Mouse (Mus musculus) forebrain, embryonic 13.5 days (tissue): ENCODE data around the gene Ptpre. TPM values are rescaled to one million over a fixed set of nuclear protein-coding genes. Genes with fewer than 3 reads are reported as not detected.
"Not testable (repeated sequence)": the region's sequence is repeated elsewhere in the genome, so short reads cannot be mapped to it uniquely, and the experiment has no call there.

ENCODE experiments used
- ATAC-seq: fragments of 200-750 bp; cut with Nextera tagmentation; 2 replicates; pipeline ENCODE4 v1.8.0; 2017
- H3K27ac ChIP-seq: fragments of 300-500 bp; sonication (generic); 2 replicates; pipeline ENCODE4 v1.5.1; 2015; ENCODE audit warnings: inconsistent platforms, mild to moderate bottlenecking, moderate library complexity
- H3K27me3 ChIP-seq: fragments of 300-500 bp; sonication (generic); 2 replicates; pipeline ENCODE4 v1.6.1; 2015; ENCODE audit warnings: mild to moderate bottlenecking, inconsistent platforms
- H3K36me3 ChIP-seq: fragments of 300-500 bp; sonication (generic); 2 replicates; pipeline ENCODE4 v1.6.1; 2015; ENCODE audit warnings: mild to moderate bottlenecking, inconsistent platforms; ENCODE audit not compliant: poor library complexity, severe bottlenecking
- H3K4me1 ChIP-seq: fragments of 300-500 bp; sonication (generic); 2 replicates; pipeline ENCODE4 v1.6.1; 2015; ENCODE audit warnings: inconsistent platforms
- H3K4me2 ChIP-seq: fragments of 300-500 bp; sonication (generic); 2 replicates; pipeline ENCODE4 v1.6.1; 2015; ENCODE audit warnings: inconsistent platforms, mild to moderate bottlenecking, moderate library complexity
- H3K4me3 ChIP-seq: fragments of 300-500 bp; sonication (generic); 2 replicates; pipeline ENCODE4 v1.5.1; 2015; ENCODE audit warnings: mild to moderate bottlenecking, inconsistent platforms
- H3K9ac ChIP-seq: fragments of 300-500 bp; sonication (generic); 2 replicates; pipeline ENCODE4 v1.6.1; 2015; ENCODE audit warnings: mild to moderate bottlenecking, inconsistent platforms
- H3K9me3 ChIP-seq: fragments of 300-500 bp; sonication (generic); replicated peaks from 2 replicates; pipeline ENCODE4 v1.6.1; 2016; ENCODE audit warnings: inconsistent platforms
- WGBS: fragments of 180-500 bp; shearing (Covaris S2); methylation state at CpG from one replicate; pipeline ENCODE4 v1.1.7; 2015; 5-methylcytosine and 5-hydroxymethylcytosine counted together
- polyA plus RNA-seq: library from polyadenylated mRNA; unstranded; fragments of >200 nt; fragmentation: Nextera tagmentation; extraction: Ambion mirVana; gene quantifications from 2 replicates; pipeline ENCODE4 v1.2.1, GENCODE M21; 2015

Ptpre gene
- polyA plus RNA-seq, 1 experiment from 2014 or later = 2.3 TPM

DNA sequence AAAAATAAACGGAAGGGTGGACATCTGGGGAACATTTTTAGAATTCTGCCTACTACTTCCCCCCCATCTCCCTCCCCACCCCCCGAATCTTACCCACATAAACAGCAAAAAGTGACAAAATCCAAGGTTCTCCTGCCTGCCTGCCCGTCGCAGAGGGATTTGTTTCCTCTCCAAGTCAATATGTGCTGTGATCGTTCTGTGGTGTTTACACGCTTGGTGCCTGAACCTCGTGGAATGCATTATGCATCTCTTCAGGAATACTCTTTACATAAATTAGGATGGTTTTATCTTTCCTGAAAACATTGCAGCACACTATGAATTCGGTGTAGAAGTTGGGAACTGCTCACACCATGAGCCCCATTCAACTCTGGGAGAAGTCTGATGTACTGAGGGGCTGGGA is 26.7 kb downstream of the Ptpre start:
- no peaks in the 10 kb centered on the region for H3K4me1 ChIP-seq
- ATAC-seq = no peak
- WGBS = 70% methylated on average over 8 of the region's 8 CpGs
- H3K9ac ChIP-seq = no peak overlapping the region
- no peaks in the 10 kb centered on the region for H3K9me3 ChIP-seq
- no peak overlapping the region for H3K27ac ChIP-seq
- no peak overlapping the region for H3K4me2 ChIP-seq
- H3K27me3 ChIP-seq = no peaks in the 10 kb centered on the region
- no peak overlapping the region for H3K4me3 ChIP-seq
- no peaks in the 10 kb centered on the region for H3K36me3 ChIP-seq

DNA sequence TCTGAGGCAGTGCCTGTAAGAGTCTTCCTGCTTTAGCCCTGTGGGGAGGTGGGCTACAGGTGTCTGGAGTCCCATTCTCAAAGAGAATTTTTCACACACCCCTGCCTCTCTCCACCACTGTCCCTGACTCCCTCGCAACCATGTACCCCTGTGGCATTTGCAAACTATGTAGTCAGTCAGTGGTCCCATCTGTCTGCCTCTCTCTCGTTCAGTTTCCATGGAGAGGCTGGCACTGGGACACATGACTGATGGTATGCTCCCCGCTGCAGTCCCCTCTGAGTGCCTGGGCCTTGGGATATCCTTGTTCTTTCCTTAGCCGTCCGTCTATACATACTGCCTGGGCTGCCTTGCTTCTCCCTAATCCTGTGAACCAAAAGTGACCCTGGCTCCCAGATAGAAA is 28.7 kb downstream of the Ptpre start:
- Histone ChIP-seq H3K27ac (no peak overlapping the region), H3K9ac (no peak overlapping the region), H3K4me3 (no peak overlapping the region), H3K4me1 (no peaks in the 10 kb centered on the region), H3K27me3 (no peaks in the 10 kb centered on the region), H3K9me3 (no peaks in the 10 kb centered on the region), H3K4me2 (no peak overlapping the region), H3K36me3 (no peaks in the 10 kb centered on the region)
- WGBS = 76% methylated on average over 5 of the region's 5 CpGs
- ATAC-seq = no peak

GRCm38 (mm10) chr7:135567582-135567981 is 30.3 kb downstream of the Ptpre start:
- Histone ChIP-seq H3K4me3 (no peak overlapping the region), H3K36me3 (no peaks in the 10 kb centered on the region), H3K4me2 (no peak overlapping the region), H3K9ac (no peak overlapping the region), H3K4me1 (no peaks in the 10 kb centered on the region), H3K27me3 (no peaks in the 10 kb centered on the region), H3K9me3 (no peaks in the 10 kb centered on the region), H3K27ac (no peak overlapping the region)
- WGBS = 75% methylated on average over 1 of the region's 1 CpGs
- ATAC-seq = no peak

DNA sequence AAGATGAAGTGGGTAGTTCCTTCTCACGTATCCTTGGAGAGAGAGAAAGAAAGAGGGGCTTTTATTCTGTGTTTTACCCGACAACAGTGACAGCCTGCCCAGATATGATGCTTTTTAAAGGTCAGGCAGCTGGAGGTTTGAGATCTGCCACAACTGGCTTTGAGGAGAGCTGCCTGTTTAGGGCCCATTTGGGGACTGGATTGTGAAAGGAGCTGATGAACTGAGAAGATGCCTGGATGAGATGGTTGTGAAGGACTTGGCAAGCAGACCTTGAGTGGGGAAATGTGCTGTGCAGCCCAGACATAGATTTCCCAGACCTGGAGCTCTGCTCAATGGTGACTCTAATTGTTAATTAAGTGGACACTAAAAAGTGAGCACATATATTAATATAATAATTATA is 31.3 kb downstream of the Ptpre start:
- no peaks in the 10 kb centered on the region for H3K4me1 ChIP-seq
- no peak overlapping the region for H3K27ac ChIP-seq
- ATAC-seq = no peak
- no peaks in the 10 kb centered on the region for H3K9me3 ChIP-seq
- H3K4me2 ChIP-seq = no peak overlapping the region
- no peak overlapping the region for H3K4me3 ChIP-seq
- H3K27me3 ChIP-seq = no peaks in the 10 kb centered on the region
- no peaks in the 10 kb centered on the region for H3K36me3 ChIP-seq
- 73% methylated on average over 2 of the region's 2 CpGs for WGBS
- H3K9ac ChIP-seq = no peak overlapping the region

- ATAC-seq = no peak
- H3K27ac ChIP-seq = no peak overlapping the region
- H3K4me3 ChIP-seq = no peak overlapping the region
- no peak overlapping the region for H3K9ac ChIP-seq
- no peaks in the 10 kb centered on the region for H3K36me3 ChIP-seq
- H3K27me3 ChIP-seq = no peaks in the 10 kb centered on the region
- H3K4me2 ChIP-seq = no peak overlapping the region
- H3K9me3 ChIP-seq = no peaks in the 10 kb centered on the region
- H3K4me1 ChIP-seq = no peaks in the 10 kb centered on the region
Measured at GRCm38 (mm10) chr7:135571392-135571791, 34.1 kb downstream of the Ptpre start.

- Histone ChIP-seq H3K27ac (no peak overlapping the region), H3K9me3 (no peaks in the 10 kb centered on the region), H3K27me3 (no peaks in the 10 kb centered on the region), H3K36me3 (no peaks in the 10 kb centered on the region), H3K4me1 (no peaks in the 10 kb centered on the region), H3K4me3 (no peak overlapping the region), H3K9ac (no peak overlapping the region), H3K4me2 (no peak overlapping the region)
- WGBS = 66% methylated on average over 10 of the region's 10 CpGs
- no peak for ATAC-seq
Measured at GRCm38 (mm10) chr7:135571951-135572559, 34.8 kb downstream of the Ptpre start.

DNA sequence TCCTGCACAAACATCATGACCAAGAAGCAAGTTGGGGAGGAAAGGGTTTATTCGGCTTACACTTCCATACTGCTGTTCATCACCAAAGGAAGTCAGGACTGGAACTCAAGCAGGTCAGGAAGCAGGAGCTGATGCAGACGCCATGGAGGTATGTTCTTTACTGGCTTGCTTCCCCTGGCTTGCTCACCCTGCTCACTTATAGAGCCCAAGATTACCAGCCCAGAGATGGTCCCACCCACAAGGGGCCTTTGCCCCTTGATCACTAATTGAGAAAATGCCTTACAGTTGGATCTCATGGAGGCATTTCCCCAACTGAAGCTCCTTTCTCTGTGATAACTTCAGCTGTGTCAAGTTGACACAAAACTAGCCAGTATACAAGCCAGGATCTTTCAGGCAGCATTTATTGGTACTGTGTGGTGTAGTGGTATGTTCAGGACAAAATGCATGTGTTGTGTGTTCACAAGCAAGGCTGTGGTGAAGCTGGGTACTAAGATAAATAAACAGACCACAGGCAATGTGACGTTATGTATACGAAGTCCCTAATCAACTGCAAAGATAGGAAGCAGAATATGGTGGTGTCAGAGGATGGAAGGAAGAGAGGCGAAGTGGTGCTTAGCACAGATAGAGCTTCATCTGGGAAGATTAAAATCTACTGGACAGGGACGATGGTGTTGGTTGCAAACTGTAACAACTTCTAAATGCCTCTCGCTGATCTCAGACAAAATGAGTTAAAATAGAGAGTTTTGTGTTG is 38.2 kb downstream of the Ptpre start:
- H3K27me3 ChIP-seq, H3K9ac ChIP-seq, H3K4me2 ChIP-seq, H3K4me3 ChIP-seq, ATAC-seq, H3K36me3 ChIP-seq, H3K27ac ChIP-seq, H3K9me3 ChIP-seq, H3K4me1 ChIP-seq: not testable (repeated sequence)
- WGBS = 87% methylated on average over 7 of the region's 7 CpGs

DNA sequence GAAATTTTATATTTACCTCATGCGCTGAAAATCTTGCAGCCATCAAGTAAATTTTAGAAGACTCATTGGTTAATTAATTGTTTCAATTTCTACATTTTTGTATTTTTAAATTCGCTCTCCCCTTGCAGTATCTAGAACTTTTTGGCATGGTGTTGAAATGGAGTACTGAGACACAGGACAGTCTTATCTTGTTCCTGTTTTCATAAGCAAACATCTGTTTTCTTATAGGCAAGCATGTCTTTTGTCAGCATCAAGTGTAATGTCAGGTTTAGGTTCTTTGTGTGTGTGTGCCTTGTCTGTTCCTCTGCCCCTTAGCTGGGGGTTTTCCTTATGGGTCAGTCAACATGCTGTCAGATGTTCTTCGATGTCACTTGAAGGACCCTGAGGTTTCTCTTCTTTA is 39.0 kb downstream of the Ptpre start:
- no peaks in the 10 kb centered on the region for H3K36me3 ChIP-seq
- no peak overlapping the region for H3K4me2 ChIP-seq
- 87% methylated on average over 3 of the region's 3 CpGs for WGBS
- no peak overlapping the region for H3K4me3 ChIP-seq
- no peak for ATAC-seq
- no peaks in the 10 kb centered on the region for H3K4me1 ChIP-seq
- no peaks in the 10 kb centered on the region for H3K9me3 ChIP-seq
- H3K9ac ChIP-seq = no peak overlapping the region
- no peaks in the 10 kb centered on the region for H3K27me3 ChIP-seq
- no peak overlapping the region for H3K27ac ChIP-seq

- 81% methylated on average over 16 of the region's 16 CpGs for WGBS
- Histone ChIP-seq H3K4me3 (no peak overlapping the region), H3K9ac (no peak overlapping the region), H3K27me3 (no peaks in the 10 kb centered on the region), H3K9me3 (no peaks in the 10 kb centered on the region), H3K4me1 (no peaks in the 10 kb centered on the region), H3K36me3 (no peaks in the 10 kb centered on the region), H3K27ac (no peak overlapping the region), H3K4me2 (no peak overlapping the region)
- ATAC-seq = no peak
Measured at GRCm38 (mm10) chr7:135578715-135579325, 41.5 kb downstream of the Ptpre start.

GRCm38 (mm10) chr7:135580306-135581091 is 43.2 kb downstream of the Ptpre start:
- no peak for ATAC-seq
- 82% methylated on average over 7 of the region's 7 CpGs for WGBS
- Histone ChIP-seq H3K9ac (no peak overlapping the region), H3K36me3 (no peaks in the 10 kb centered on the region), H3K9me3 (no peaks in the 10 kb centered on the region), H3K27ac (no peak overlapping the region), H3K27me3 (no peaks in the 10 kb centered on the region), H3K4me2 (no peak overlapping the region), H3K4me3 (no peak overlapping the region), H3K4me1 (no peaks in the 10 kb centered on the region)

DNA sequence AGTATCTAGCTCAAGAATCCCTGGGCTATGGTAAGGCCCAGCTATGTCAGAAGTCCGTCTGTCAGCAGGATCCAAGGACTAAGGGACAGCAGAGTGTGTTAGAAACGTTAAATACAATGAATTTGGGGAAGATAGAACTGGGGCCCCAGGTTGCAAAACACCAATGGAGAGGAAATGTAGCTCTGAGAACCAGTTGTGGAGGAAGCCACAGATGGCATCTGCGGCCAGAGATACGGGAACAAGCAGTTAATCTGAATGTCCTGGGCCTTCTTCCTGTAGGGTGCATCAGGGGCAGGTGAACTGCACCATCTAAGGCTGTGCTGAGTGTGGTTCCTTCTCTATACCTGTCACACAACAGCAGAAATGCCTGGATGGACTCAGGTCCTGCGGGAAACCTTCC is 43.8 kb downstream of the Ptpre start:
- no peak overlapping the region for H3K9ac ChIP-seq
- H3K36me3 ChIP-seq = no peaks in the 10 kb centered on the region
- H3K27me3 ChIP-seq = no peaks in the 10 kb centered on the region
- ATAC-seq = no peak
- no peaks in the 10 kb centered on the region for H3K9me3 ChIP-seq
- H3K4me3 ChIP-seq = no peak overlapping the region
- no peak overlapping the region for H3K4me2 ChIP-seq
- WGBS = 84% methylated on average over 5 of the region's 5 CpGs
- H3K4me1 ChIP-seq = no peaks in the 10 kb centered on the region
- no peak overlapping the region for H3K27ac ChIP-seq

- Histone ChIP-seq H3K9me3 (no peaks in the 10 kb centered on the region), H3K4me2 (no peak overlapping the region), H3K4me1 (peaks cover 5% of the 10 kb centered on the region; the same call in 1 of the 2 replicates), H3K9ac (no peak overlapping the region), H3K27me3 (no peaks in the 10 kb centered on the region), H3K36me3 (no peaks in the 10 kb centered on the region), H3K27ac (no peak overlapping the region), H3K4me3 (no peak overlapping the region)
- ATAC-seq = no peak
- 86% methylated on average over 1 of the region's 1 CpGs for WGBS
Measured at GRCm38 (mm10) chr7:135585125-135585687, 47.9 kb downstream of the Ptpre start.
